ENCODE assay signal across 8 mouse cellular contexts in the genomic region with DNA sequence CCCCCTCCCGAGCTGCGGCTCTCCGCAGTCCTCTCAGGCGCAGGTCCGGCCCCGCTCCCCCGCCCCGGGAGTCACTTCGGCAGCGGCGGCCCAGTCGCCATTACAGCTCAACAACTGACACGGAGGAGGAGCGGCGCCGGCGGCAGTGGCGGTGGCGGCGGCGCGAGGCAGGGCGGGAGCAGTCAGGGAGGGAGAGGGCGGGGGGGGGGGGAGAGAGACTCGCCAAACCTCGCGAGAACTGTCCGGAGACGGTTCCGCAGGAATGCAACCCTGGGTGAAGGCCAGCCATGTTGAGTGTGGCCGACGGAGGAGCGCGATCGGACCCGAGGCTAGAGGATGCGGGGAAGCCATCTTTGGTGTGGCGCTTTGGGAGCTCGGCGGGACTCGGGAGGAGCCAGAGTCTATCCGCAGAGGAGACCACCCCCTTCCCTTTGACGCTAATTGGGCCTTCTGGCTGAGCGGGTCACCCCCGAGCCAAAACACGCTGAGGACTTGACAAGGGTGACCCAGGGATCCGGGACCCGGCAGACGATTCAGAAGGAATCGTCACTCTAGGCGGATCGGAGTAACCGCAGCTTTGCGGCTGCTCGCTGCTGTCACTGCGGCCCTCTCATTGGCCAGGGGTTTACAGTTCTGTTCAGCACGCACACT. TPM values are rescaled to one million over a fixed set of nuclear protein-coding genes. Genes with fewer than 3 reads are reported as not detected.
DNase-seq lines count a peak whose midpoint lies in the region; ATAC-seq and TF ChIP-seq lines count a peak whose summit lies in the region.

Gene Cep350 (minus strand): TSS at position 188 of the 651 bp plus-strand sequence.

- H3K4me3 ChIP-seq in ES-E14 (ENCODE audit: insufficient read depth in 1 of 2, low read depth in 1 of 2, low read length in 2 of 2, poor library complexity in 1 of 2, severe bottlenecking in 1 of 2) = peak within 1 kb of the TSS; percentile 93 to 98
- H3K4me3 ChIP-seq in forebrain, embryonic 15.5 days = peak within 1 kb of the TSS; percentile 93
- peak within 1 kb of the TSS; percentile 75 for H3K4me3 ChIP-seq in lung, adult 2 months (replicated peaks; ENCODE audit: extremely low read depth, low read depth, low read length)

- WGBS in forebrain, embryonic 15.5 days = under 1% methylated on average over 54 of the region's 57 CpGs
- WGBS in lung, adult 2 months = under 1% methylated on average over 50 of the region's 57 CpGs

- H3K4me1 ChIP-seq in ES-E14 (ENCODE audit: control insufficient read depth in 2 of 2, insufficient read depth in 2 of 2, low read length in 2 of 2, poor library complexity in 1 of 2) = peaks cover 0 to 2% of the 10 kb centered on the region in 2 experiments; a peak in 1 of 4 replicates
- H3K4me1 ChIP-seq in forebrain, embryonic 15.5 days = peaks cover 28% of the 10 kb centered on the region
- H3K4me1 ChIP-seq in lung, adult 2 months (ENCODE audit: control insufficient read depth, insufficient read depth, low read length) = no peaks in the 10 kb centered on the region

- peak; percentile 92 for DNase-seq in ES-E14 (ENCODE audit: low read depth, low spot score)
- DNase-seq in cerebellum, adult 11-12 months = peak; percentile 98
- DNase-seq in heart, postnatal 25 days (ENCODE audit: low spot score) = peak; percentile 96
- peak; percentile 96 to 98 for DNase-seq in layer of hippocampus, adult 18-20 months (ENCODE audit: low spot score in 2 of 2)
- DNase-seq in lung, adult 2 months = peak; percentile 94
- peak; percentile 95 to 97 for DNase-seq in thymus, adult 18-20 months

- peak within 1 kb of the TSS; percentile 96 for H3K9ac ChIP-seq in ES-E14 (ENCODE audit: insufficient read depth, low read depth, low read length, poor library complexity, severe bottlenecking)
- H3K9ac ChIP-seq in forebrain, embryonic 15.5 days (replicated peaks) = peak within 1 kb of the TSS; percentile 90

- TF ChIP-seq CTCF in lung, adult 2 months (IDR thresholded peaks at IDR 0.05; ENCODE audit: insufficient read depth, low read length) = no peak

- H3K9me3 ChIP-seq in ES-E14 (ENCODE audit: control insufficient read depth, insufficient read depth, low read depth, low read length) = no peaks in the 10 kb centered on the region
- H3K9me3 ChIP-seq in forebrain, embryonic 15.5 days = no peaks in the 10 kb centered on the region

- H3K27ac ChIP-seq in ES-E14 (ENCODE audit: insufficient read depth, low read depth, low read length, poor library complexity, severe bottlenecking) = 0 out of 2 replicates have a peak within 1 kb of the TSS, but pooled peaks have one; percentile 14
- H3K27ac ChIP-seq in forebrain, embryonic 15.5 days (replicated peaks) = peak within 1 kb of the TSS; percentile 96

- H3K4me2 ChIP-seq in forebrain, embryonic 15.5 days (replicated peaks) = peak within 1 kb of the TSS; percentile 60

- ATAC-seq in forebrain, embryonic 15.5 days (replicated peaks) = peak; percentile 99
- peak; percentile 93 for ATAC-seq in neutrophil, adult 5-6 weeks (ENCODE audit: extremely low read depth, insufficient number of reproducible peaks, low FRiP score, poor library complexity, severe bottlenecking)

- H3K36me3 ChIP-seq in ES-E14 (ENCODE audit: control insufficient read depth, insufficient read depth, low read length, poor library complexity, severe bottlenecking) = no peaks in the 10 kb centered on the region
- no peaks in the 10 kb centered on the region for H3K36me3 ChIP-seq in forebrain, embryonic 15.5 days

- in situ Hi-C loops in ES-E14 (cut with MboI; ENCODE audit: low sequenced_read_pairs in 2 of 2, unreplicated experiment in 2 of 2) = no loop called here

- no peaks in the 10 kb centered on the region for H3K27me3 ChIP-seq in forebrain, embryonic 15.5 days

- TF ChIP-seq POLR2A in lung, adult 2 months (IDR thresholded peaks at IDR 0.05; ENCODE audit: borderline replicate concordance, extremely low read depth, low read depth, low read length) = peak; percentile 90

- intact Hi-C loops in heart, postnatal 25 days (cut with DNase I) = loop anchor here (2.0 kb wide), 1 partner anchor 62 kb away; the partner anchor contains the start of gene Tor1aip2

TF ChIP-seq in ES-E14, 5 proteins besides CTCF, POLR2A, EP300 and RAD21:
- peak; percentile 89 for TF ChIP-seq HCFC1 (IDR thresholded peaks at IDR 0.05; ENCODE audit: borderline replicate concordance, insufficient read depth, low read length)
- peak; percentile 94 for TF ChIP-seq CHD2 (IDR thresholded peaks at IDR 0.05; ENCODE audit: low read depth, low read length)
- no peak for TF ChIP-seq ZC3H11A (IDR thresholded peaks at IDR 0.05; ENCODE audit: borderline replicate concordance, low read depth, low read length)

RNA-seq across cellular contexts. Expression of gene Cep350, which starts in this region (rescaled TPM):
- 10.3 and 11.8 TPM in 2 replicates for total RNA-seq in ES-E14 (2012; rRNA removed)
- polyA plus RNA-seq in forebrain, embryonic 15.5 days (2015; fragmentation: Nextera tagmentation; extraction: Ambion mirVana) = 10.7 and 12.3 TPM in 2 replicates
- total RNA-seq in heart, postnatal 25 days (2021) = 10 to 100 TPM; 33.5 to 41.1 TPM
- 10 to 100 TPM; 44.9 to 50.2 TPM for total RNA-seq in layer of hippocampus, adult 18-20 months (2021)
- polyA plus RNA-seq in lung, adult 2 months (2012; rRNA removed) = 4.3 and 6.2 TPM in 2 replicates
- 88.4 and 106 TPM in 2 replicates for total RNA-seq in neutrophil, adult 5-6 weeks (2017)

Comparison
In these comparisons a context has a peak if more than half of its experiments do, and no peak if none do; other contexts are left out.
1. Peak in every context shown above with its lines: DNase-seq, ATAC-seq, H3K4me3 ChIP-seq and H3K27ac ChIP-seq.